Mouse (Mus musculus) MEL-GATA-1-ER (cell line): Measurements from ENCODE around the gene Crisp2.

ENCODE experiments used
- DNase-seq: peaks from one replicate; pipeline ENCODE4 v3.0.0-alpha.2; 2012; ENCODE audit warnings: low read depth; ENCODE audit errors: extremely low read depth

Gene Crisp2

GRCm38 (mm10) chr17:40806953-40807572 lies at the start of gene Crisp2:
Gene Crisp2 (minus strand): TSS chr17:40807003.
- DNase-seq, result no peak

- DNase-seq, result no peak
Measured at GRCm38 (mm10) chr17:40855065-40855464, 48.3 kb upstream of the Crisp2 start.

- no peak for DNase-seq
Measured at GRCm38 (mm10) chr17:40837308-40837707, 30.5 kb upstream of the Crisp2 start.

- DNase-seq, result no peak
Measured at GRCm38 (mm10) chr17:40831870-40832269, 25.1 kb upstream of the Crisp2 start.

- DNase-seq, result no peak
Measured at GRCm38 (mm10) chr17:40824549-40824948, 17.7 kb upstream of the Crisp2 start.

DNA sequence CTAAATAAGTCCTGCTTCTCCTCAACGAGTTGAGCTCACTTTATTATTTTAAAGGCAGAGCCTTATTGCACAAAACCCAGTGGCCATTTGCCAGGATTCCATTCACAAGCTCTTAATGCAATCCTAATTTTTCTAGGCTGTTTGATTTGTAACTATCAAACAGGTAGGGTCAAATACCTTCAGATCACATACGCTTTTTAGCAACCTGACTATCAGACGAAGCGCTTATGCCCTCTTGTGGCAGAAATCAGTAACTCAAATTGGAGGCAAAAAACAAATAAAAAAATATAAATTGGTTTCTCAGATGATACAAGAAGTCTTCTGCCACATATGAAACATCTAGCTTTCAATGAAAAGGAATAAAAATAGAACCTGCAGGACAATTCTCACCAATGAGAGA lies 17.0 kb upstream of the Crisp2 start:
- DNase-seq, result no peak

- DNase-seq, result no peak
Measured at GRCm38 (mm10) chr17:40821477-40821876, 14.7 kb upstream of the Crisp2 start.

- no peak for DNase-seq
Measured at GRCm38 (mm10) chr17:40817340-40817943, 10.6 kb upstream of the Crisp2 start.

GRCm38 (mm10) chr17:40812259-40812658 lies 5.5 kb upstream of the Crisp2 start:
- DNase-seq, result no peak

GRCm38 (mm10) chr17:40811560-40811959 lies 4.8 kb upstream of the Crisp2 start:
- DNase-seq, result no peak

DNA sequence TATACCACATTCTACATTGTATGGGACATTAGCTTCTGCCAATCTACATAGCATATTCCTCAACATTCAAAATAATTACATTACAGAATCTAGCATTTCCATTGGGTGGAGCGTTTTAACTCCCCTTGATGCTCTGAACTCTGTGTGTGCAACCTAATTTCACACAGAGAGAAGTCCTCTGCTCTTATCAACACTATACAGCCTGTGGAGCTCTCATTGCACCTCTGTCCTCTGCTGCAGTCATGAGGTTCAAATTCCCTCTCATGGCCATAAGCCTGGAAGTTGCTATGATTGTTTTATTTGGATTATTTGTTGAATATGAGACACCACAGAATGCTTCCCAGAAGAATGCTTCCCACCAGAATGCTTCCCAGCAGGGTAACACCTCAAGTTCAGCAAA lies 4.1 kb upstream of the Crisp2 start, which contains the start of gene Rhag:
Gene Rhag (plus strand): TSS at position 193 of the 400 bp plus-strand sequence.
- DNase-seq, result peak; percentile 91

GRCm38 (mm10) chr17:40808071-40808470 lies 1.3 kb upstream of the Crisp2 start:
- DNase-seq, result no peak

- peak; percentile 99 for DNase-seq
Measured at GRCm38 (mm10) chr17:40806550-40806949, 253 bp downstream of the Crisp2 start.

DNA sequence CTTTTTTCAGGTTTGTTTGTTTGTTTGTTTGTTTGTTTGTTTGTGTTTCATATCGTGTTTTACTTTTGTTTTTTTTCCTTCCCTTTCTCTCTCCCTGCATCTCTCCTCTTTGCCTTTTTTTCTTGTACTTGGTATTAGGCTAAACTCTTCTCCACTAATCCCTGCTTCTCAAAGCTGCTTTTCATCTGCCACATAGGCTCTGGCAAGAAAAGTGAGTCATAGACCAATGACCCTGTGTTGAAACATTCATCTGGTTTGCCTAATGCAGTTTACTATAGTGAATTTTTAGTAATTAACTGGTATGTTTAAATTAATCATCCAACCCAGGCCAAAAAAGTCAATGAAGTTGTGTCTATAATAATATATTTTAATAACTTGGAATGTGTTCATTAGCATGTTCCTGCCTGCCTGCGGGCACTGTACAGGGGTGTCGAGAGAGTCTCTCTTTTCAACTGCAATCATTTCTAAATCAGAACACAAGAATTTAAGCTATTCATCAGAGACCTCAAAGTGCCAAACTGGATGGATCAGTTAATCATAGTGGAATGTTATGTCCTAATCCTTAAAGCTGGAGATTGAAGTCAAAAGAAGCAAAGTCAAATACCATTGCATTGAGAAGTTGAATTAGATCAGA lies 4.0 kb downstream of the Crisp2 start:
- DNase-seq, result no peak

DNA sequence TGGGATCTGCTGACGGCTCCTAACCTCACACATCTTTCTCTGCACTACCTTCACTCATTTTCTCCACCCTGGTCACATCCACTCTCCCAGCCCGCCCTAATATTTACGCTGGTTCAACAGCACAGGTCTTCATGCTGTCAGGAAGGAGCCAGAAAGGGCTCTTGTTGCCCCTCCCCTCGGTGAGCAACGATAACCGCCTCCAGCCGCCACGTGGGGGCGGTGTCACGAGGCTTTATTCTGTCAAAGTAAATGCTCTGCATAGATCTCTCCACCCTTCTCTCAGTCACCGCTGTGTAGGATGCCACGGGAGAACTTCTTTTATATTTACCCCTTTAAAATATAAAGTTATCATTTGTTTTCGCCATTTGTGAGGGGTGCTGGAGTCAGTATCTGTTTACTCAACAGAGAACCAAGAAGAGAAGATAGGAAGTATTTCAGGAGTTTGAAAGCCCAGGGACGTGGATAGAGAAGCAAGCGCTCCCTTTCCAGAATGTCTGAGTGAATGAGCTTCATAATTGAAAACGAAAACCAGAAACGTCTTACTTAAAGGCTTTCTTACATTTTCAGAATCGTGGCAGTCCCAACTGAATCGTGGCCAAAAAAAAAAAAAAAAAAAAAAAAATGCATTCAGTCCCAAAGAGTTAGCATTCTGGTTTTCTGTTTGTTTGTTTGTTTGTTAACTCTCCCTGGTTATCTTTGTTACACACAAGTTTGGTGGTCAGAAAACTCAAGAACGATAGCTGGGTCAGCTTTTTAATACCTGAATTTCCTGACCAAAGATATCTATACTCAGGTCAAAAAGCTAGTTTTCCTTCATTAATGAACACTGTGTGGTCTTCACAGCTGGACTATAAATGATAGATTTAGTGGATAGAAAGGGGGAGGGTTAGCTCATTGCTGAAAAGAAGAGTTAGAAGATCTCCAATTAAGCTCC lies 12.6 kb downstream of the Crisp2 start:
- DNase-seq, result peak; percentile 78

GRCm38 (mm10) chr17:40789877-40790276 lies 16.9 kb downstream of the Crisp2 start:
- DNase-seq, result peak; percentile 59

- DNase-seq, result no peak
Measured at GRCm38 (mm10) chr17:40767120-40767519, 39.7 kb downstream of the Crisp2 start.

GRCm38 (mm10) chr17:40763662-40764061 lies 43.1 kb downstream of the Crisp2 start:
- DNase-seq, result no peak

- no peak for DNase-seq
Measured at GRCm38 (mm10) chr17:40731724-40732123, 75.1 kb downstream of the Crisp2 start.

GRCm38 (mm10) chr17:40731296-40731695 lies 75.5 kb downstream of the Crisp2 start:
- no peak for DNase-seq

GRCm38 (mm10) chr17:40726820-40727219 lies 80.0 kb downstream of the Crisp2 start, which contains the start of gene Esp1:
Gene Esp1 (plus strand): TSS chr17:40727120.
- no peak for DNase-seq
